Mouse (Mus musculus): Measurements from ENCODE around the gene Umad1. TPM values are rescaled to one million over a fixed set of nuclear protein-coding genes. Genes with fewer than 3 reads are reported as not detected.

The Umad1 gene
- polyA plus RNA-seq, 1 experiment from 2014 or later = 30.0 TPM

- no peak overlapping the region for H3K4me3 ChIP-seq (replicated peaks; ENCODE audit: low read length)
- no peaks in the 10 kb centered on the region for H3K36me3 ChIP-seq (ENCODE audit: control insufficient read depth, insufficient read depth, low read length)
- H3K27ac ChIP-seq (ENCODE audit: low read length) = no peak overlapping the region
- H3K9ac ChIP-seq (ENCODE audit: low read length) = no peak overlapping the region
- ATAC-seq (ENCODE audit: insufficient read depth, low FRiP score) = no peak
- no peaks in the 10 kb centered on the region for H3K27me3 ChIP-seq (ENCODE audit: control insufficient read depth, insufficient read depth, low read length)
- 90% methylated on average over 17 of the region's 17 CpGs for WGBS
- H3K4me2 ChIP-seq (ENCODE audit: low read depth, low read length) = no peak overlapping the region
- H3K9me3 ChIP-seq (replicated peaks; ENCODE audit: control insufficient read depth, low read length) = no peaks in the 10 kb centered on the region
- peaks cover 3% of the 10 kb centered on the region for H3K4me1 ChIP-seq (ENCODE audit: control insufficient read depth, insufficient read depth, low read length)
Measured at GRCm38 (mm10) chr6:8484437-8485275, 225.6 kb downstream of the Umad1 start.

GRCm38 (mm10) chr6:8485414-8486175 is 226.5 kb downstream of the Umad1 start:
- no peaks in the 10 kb centered on the region for H3K9me3 ChIP-seq (replicated peaks; ENCODE audit: control insufficient read depth, low read length)
- H3K9ac ChIP-seq (ENCODE audit: low read length) = peak overlapping the region; percentile 11; the same call in 1 of the 2 replicates
- H3K4me1 ChIP-seq (ENCODE audit: control insufficient read depth, insufficient read depth, low read length) = peaks cover 3% of the 10 kb centered on the region
- H3K4me2 ChIP-seq (ENCODE audit: low read depth, low read length) = no peak overlapping the region
- 66% methylated on average over 16 of the region's 16 CpGs for WGBS
- no peaks in the 10 kb centered on the region for H3K36me3 ChIP-seq (ENCODE audit: control insufficient read depth, insufficient read depth, low read length)
- H3K27ac ChIP-seq (ENCODE audit: low read length) = no peak overlapping the region; the same call in 1 of the 2 replicates
- H3K27me3 ChIP-seq (ENCODE audit: control insufficient read depth, insufficient read depth, low read length) = no peaks in the 10 kb centered on the region
- ATAC-seq (ENCODE audit: insufficient read depth, low FRiP score) = peak; percentile 17; the same call in 1 of the 2 replicates
- no peak overlapping the region for H3K4me3 ChIP-seq (replicated peaks; ENCODE audit: low read length)

GRCm38 (mm10) chr6:8486391-8487043 is 227.4 kb downstream of the Umad1 start:
- no peak overlapping the region for H3K9ac ChIP-seq (ENCODE audit: low read length)
- no peaks in the 10 kb centered on the region for H3K9me3 ChIP-seq (replicated peaks; ENCODE audit: control insufficient read depth, low read length)
- peaks cover 3% of the 10 kb centered on the region for H3K4me1 ChIP-seq (ENCODE audit: control insufficient read depth, insufficient read depth, low read length)
- H3K27me3 ChIP-seq (ENCODE audit: control insufficient read depth, insufficient read depth, low read length) = no peaks in the 10 kb centered on the region
- H3K27ac ChIP-seq (ENCODE audit: low read length) = no peak overlapping the region
- no peak overlapping the region for H3K4me2 ChIP-seq (ENCODE audit: low read depth, low read length)
- H3K36me3 ChIP-seq (ENCODE audit: control insufficient read depth, insufficient read depth, low read length) = no peaks in the 10 kb centered on the region
- no peak for ATAC-seq (ENCODE audit: insufficient read depth, low FRiP score)
- 89% methylated on average over 17 of the region's 17 CpGs for WGBS
- H3K4me3 ChIP-seq (replicated peaks; ENCODE audit: low read length) = no peak overlapping the region

DNA sequence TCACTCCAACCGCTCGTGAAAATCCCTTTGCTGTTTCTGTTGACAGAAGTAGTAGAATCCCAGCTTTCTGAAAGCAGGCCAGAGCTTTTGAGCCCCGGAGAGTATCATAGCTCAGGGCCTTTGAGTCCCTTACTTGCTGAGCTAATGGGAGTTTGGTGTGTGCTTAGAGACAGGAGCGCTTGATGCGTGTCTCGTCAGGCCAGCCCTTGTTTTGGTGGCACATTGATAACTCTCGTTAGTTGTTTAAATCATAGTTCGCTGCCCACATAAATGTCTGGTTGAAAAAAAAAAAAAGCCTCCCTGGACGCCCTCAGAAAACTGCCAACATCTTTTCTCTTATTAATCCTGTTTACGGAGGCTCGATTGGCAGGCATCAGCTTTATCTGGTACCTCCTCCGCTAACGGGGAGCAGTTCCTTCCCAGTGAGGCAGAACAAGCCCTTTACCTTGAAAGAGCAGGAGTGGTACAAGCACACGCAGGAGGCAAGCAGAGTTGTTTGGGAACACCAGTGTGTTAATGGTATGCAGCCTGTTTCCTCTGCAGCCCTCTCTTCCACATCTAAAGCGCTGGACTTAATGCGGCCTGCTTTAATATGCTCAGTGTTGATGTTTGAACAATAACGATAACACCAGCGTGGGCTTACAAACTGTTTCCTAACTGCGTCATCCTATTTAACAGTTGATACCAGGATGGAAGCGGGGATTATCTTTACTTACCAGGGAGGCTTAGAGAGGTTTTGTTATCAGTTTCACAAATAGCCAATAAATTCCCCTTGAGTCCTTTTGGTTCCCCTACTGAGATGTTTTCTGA is 228.2 kb downstream of the Umad1 start:
- ATAC-seq (ENCODE audit: insufficient read depth, low FRiP score) = no peak
- H3K27me3 ChIP-seq (ENCODE audit: control insufficient read depth, insufficient read depth, low read length) = no peaks in the 10 kb centered on the region
- H3K4me3 ChIP-seq (replicated peaks; ENCODE audit: low read length) = no peak overlapping the region
- no peak overlapping the region for H3K9ac ChIP-seq (ENCODE audit: low read length)
- H3K4me2 ChIP-seq (ENCODE audit: low read depth, low read length) = no peak overlapping the region
- no peak overlapping the region for H3K27ac ChIP-seq (ENCODE audit: low read length)
- H3K36me3 ChIP-seq (ENCODE audit: control insufficient read depth, insufficient read depth, low read length) = no peaks in the 10 kb centered on the region
- no peaks in the 10 kb centered on the region for H3K9me3 ChIP-seq (replicated peaks; ENCODE audit: control insufficient read depth, low read length)
- H3K4me1 ChIP-seq (ENCODE audit: control insufficient read depth, insufficient read depth, low read length) = peaks cover 3% of the 10 kb centered on the region
- WGBS = 57% methylated on average over 20 of the region's 20 CpGs

DNA sequence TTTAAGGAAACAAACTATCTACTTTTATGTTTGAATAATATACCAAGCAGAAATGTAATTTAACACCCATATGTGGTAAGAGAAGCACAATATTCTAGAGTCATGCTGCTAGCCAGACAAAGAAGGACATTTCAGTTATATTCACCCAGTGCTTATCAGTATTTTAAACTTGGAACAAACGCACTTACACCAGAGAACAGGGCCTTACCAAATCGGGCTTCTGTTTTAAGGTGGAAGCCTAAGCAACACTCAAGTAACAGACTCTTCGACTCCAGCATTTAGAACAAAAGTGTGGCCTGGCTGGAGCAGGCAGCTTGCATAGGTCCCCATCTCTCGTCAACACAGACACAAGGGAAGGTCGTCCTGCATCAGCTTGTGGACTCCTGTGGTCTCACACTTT is 229.2 kb downstream of the Umad1 start:
- H3K27ac ChIP-seq (ENCODE audit: low read length) = no peak overlapping the region
- H3K4me2 ChIP-seq (ENCODE audit: low read depth, low read length) = no peak overlapping the region
- no peaks in the 10 kb centered on the region for H3K27me3 ChIP-seq (ENCODE audit: control insufficient read depth, insufficient read depth, low read length)
- WGBS = 53% methylated on average over 5 of the region's 5 CpGs
- no peak overlapping the region for H3K9ac ChIP-seq (ENCODE audit: low read length)
- H3K36me3 ChIP-seq (ENCODE audit: control insufficient read depth, insufficient read depth, low read length) = no peaks in the 10 kb centered on the region
- H3K4me1 ChIP-seq (ENCODE audit: control insufficient read depth, insufficient read depth, low read length) = peaks cover 3% of the 10 kb centered on the region
- H3K4me3 ChIP-seq (replicated peaks; ENCODE audit: low read length) = no peak overlapping the region
- no peak for ATAC-seq (ENCODE audit: insufficient read depth, low FRiP score)
- no peaks in the 10 kb centered on the region for H3K9me3 ChIP-seq (replicated peaks; ENCODE audit: control insufficient read depth, low read length)

- WGBS = 88% methylated on average over 7 of the region's 7 CpGs
- H3K27ac ChIP-seq (ENCODE audit: low read length) = no peak overlapping the region
- H3K9ac ChIP-seq (ENCODE audit: low read length) = no peak overlapping the region
- no peaks in the 10 kb centered on the region for H3K27me3 ChIP-seq (ENCODE audit: control insufficient read depth, insufficient read depth, low read length)
- H3K36me3 ChIP-seq (ENCODE audit: control insufficient read depth, insufficient read depth, low read length) = no peaks in the 10 kb centered on the region
- no peaks in the 10 kb centered on the region for H3K9me3 ChIP-seq (replicated peaks; ENCODE audit: control insufficient read depth, low read length)
- no peak overlapping the region for H3K4me2 ChIP-seq (ENCODE audit: low read depth, low read length)
- H3K4me3 ChIP-seq (replicated peaks; ENCODE audit: low read length) = no peak overlapping the region
- H3K4me1 ChIP-seq (ENCODE audit: control insufficient read depth, insufficient read depth, low read length) = peaks cover 3% of the 10 kb centered on the region
- ATAC-seq (ENCODE audit: insufficient read depth, low FRiP score) = no peak
Measured at GRCm38 (mm10) chr6:8489266-8489665, 230.2 kb downstream of the Umad1 start.

DNA sequence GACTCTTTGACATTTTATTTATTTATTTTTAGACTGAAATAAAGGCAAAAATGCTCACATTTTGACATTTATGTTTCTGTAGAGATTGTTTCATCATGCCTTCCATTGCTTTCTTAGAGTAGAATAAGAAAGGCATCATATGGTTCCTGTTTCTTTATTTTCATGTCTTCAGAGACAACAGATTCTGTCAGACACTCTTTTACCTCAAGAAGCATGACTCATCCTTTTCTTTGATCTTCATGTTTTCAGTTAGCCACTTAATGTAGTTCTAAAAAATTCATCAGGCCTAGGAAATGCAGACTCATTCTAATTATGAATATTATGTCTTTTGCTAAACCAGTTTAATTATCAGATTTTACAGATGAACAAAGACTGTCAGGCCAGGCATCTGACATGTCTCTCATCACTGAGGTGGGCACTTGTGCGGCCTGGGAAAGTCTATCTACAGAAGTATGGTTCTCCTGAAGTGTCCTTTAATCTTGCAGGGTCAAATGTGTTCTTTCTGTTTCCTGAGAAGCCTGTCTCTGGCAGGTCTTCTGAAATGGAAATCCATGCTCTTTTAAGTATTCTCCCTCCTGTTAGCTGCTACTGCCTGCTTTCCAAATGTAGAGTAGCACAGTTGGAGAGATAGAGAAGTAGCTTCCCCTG is 231.0 kb downstream of the Umad1 start:
- ATAC-seq (ENCODE audit: insufficient read depth, low FRiP score) = no peak
- Histone ChIP-seq H3K4me2 (ENCODE audit: low read depth, low read length) (no peak overlapping the region), H3K9me3 (replicated peaks; ENCODE audit: control insufficient read depth, low read length) (no peaks in the 10 kb centered on the region), H3K4me1 (ENCODE audit: control insufficient read depth, insufficient read depth, low read length) (peaks cover 3% of the 10 kb centered on the region), H3K4me3 (replicated peaks; ENCODE audit: low read length) (no peak overlapping the region), H3K9ac (ENCODE audit: low read length) (no peak overlapping the region), H3K36me3 (ENCODE audit: control insufficient read depth, insufficient read depth, low read length) (no peaks in the 10 kb centered on the region), H3K27ac (ENCODE audit: low read length) (no peak overlapping the region), H3K27me3 (ENCODE audit: control insufficient read depth, insufficient read depth, low read length) (no peaks in the 10 kb centered on the region)
- 88% methylated on average over 1 of the region's 1 CpGs for WGBS

GRCm38 (mm10) chr6:8492248-8492647 is 233.2 kb downstream of the Umad1 start:
- no peaks in the 10 kb centered on the region; the same call in 1 of the 2 replicates for H3K4me1 ChIP-seq (ENCODE audit: control insufficient read depth, insufficient read depth, low read length)
- H3K9ac ChIP-seq (ENCODE audit: low read length) = no peak overlapping the region
- no peak overlapping the region for H3K4me2 ChIP-seq (ENCODE audit: low read depth, low read length)
- no peaks in the 10 kb centered on the region for H3K27me3 ChIP-seq (ENCODE audit: control insufficient read depth, insufficient read depth, low read length)
- H3K4me3 ChIP-seq (replicated peaks; ENCODE audit: low read length) = no peak overlapping the region
- ATAC-seq (ENCODE audit: insufficient read depth, low FRiP score) = no peak
- no peak overlapping the region for H3K27ac ChIP-seq (ENCODE audit: low read length)
- H3K9me3 ChIP-seq (replicated peaks; ENCODE audit: control insufficient read depth, low read length) = no peaks in the 10 kb centered on the region
- H3K36me3 ChIP-seq (ENCODE audit: control insufficient read depth, insufficient read depth, low read length) = no peaks in the 10 kb centered on the region
- 87% methylated on average over 3 of the region's 3 CpGs for WGBS

All from stomach, embryonic 16.5 days (tissue).